Mouse (Mus musculus): ENCODE results near the gene Dlx4.

DNA sequence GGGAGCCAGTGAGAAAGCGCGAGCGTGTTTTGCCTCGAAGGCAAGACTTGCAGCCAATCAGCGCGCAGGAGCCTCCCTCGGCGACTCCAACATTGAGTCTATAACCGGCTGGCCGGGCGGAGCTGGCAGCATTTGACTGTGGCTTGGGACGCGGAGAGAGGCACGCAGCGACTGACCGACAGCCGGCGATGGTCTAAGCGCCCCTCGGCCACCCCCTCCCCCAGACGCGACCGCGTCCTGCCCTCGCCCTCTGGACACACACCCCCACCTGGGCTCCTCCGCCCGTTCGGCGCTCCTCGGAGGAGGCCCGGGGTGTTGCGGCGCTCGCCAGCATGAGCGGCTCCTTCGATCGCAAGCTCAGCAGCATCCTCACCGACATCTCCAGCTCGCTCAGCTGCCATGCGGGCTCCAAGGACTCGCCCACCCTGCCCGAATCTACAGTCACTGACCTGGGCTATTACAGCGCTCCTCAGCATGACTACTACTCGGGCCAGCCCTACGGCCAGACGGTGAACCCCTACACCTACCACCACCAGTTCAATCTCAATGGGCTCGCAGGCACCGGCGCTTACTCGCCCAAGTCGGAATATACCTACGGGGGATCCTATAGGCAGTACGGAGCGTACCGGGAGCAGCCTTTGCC, 26.0 kb downstream of the Dlx4 start, which contains the start of gene Dlx3:
- TF ChIP-seq POLR2A (IDR thresholded peaks at IDR 0.05; ENCODE audit: low read depth, low read length) (no peak), CTCF (IDR thresholded peaks at IDR 0.05; ENCODE audit: borderline replicate concordance, insufficient read depth, low read length) (no peak)

Measured in embryonic fibroblast, embryonic 13.5 days (primary cell).